Mouse (Mus musculus) yolk sac, embryonic 10.5 days (tissue): ENCODE measurements at regions not wholly inside any gene's neighbourhood (a gene's known extent, or its start where the extent isn't known, plus 50 kb on each side); places are given as distances from the start of the nearest gene placed in this dataset.
A peak's percentile ranks its signal among the peaks of the same experiment; 100 is the strongest.

ENCODE experiments used
- DNase-seq: peaks from one replicate; pipeline ENCODE4 v3.0.0-alpha.2; 2017; ENCODE audit warnings: low spot score

DNA sequence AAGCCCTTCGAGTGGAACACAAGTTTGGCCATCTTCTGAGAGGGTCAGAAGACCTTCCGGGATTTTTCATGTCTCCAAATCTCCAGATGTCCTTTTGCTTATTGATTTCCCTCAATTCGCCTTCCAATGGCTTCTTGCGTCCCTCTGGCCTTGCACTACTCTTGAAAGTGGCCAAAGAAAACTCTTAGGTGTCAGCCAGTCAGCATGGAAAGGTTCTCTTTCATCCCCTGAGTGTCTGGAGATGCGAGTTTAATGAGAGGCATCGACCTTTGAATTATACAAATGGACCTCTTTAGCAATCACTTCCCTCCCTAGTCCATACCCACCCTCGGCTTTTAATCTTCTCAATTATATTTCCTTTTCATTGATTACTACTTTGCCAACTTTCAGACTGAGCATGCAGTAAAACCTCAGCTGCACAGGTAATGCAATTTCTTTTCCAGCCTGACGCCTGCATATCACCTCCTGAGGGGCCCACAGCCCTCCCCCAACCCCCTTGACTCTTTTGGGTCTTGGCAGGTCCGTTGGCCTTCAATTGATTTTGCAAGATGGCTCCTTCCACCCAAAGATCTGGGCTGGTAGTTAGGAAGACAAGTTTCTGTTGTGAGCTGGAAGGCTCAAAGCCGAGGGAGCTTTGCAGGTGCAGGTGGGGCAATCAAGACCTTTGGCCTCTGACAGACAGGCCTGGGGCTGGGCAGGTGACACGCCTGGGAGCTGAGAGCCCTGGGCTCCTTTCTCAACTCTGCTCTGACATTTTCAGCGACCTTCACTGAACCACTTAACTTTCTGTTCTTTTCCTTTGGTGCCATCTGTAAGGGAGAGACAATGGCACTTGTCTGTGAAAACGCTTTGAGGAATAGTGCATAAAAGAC lies 461.8 kb downstream of the Ccdc171 start:
- peak; percentile 61 for DNase-seq

DNA sequence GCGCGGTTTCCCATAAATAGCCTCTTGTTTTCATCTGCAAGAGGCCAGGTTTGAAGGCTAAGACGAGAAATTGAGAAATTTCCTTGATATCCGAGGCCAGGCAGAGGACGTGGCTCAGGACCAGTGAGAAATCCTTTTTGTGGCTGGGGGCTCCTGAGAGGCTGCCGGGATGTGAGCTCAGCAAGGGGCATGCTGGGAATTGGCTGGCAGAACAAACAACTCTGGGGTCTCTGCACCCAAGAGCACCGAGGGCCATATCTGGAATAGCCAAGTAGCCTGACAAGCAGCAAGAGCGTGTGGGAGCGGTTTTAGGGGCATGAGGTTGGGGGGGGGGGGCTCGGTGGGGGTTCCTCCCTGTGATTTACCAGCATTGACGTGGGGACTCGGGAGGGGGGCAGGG lies 462.5 kb downstream of the Ccdc171 start:
- no peak for DNase-seq

DNA sequence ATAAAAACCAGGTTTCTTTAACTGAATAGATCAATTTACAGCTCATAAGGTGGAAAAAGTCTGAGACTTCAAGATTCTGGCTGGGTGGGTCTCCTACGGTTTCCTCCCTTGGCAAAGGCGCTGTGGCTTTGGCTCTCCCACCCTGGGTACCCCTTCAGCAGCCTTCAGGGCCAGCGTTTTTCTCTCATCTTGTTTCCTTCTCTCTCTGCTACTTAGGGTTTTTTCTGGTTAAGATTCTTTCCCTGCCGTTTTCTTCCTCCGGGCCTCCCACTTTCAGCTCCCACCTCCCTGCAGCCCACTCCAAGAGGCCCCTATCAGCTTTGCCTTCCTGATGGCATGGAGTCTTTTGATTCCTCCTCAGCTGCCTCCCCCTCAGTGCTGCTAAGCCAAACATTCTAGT lies 463.0 kb downstream of the Ccdc171 start:
- DNase-seq, result no peak

DNA sequence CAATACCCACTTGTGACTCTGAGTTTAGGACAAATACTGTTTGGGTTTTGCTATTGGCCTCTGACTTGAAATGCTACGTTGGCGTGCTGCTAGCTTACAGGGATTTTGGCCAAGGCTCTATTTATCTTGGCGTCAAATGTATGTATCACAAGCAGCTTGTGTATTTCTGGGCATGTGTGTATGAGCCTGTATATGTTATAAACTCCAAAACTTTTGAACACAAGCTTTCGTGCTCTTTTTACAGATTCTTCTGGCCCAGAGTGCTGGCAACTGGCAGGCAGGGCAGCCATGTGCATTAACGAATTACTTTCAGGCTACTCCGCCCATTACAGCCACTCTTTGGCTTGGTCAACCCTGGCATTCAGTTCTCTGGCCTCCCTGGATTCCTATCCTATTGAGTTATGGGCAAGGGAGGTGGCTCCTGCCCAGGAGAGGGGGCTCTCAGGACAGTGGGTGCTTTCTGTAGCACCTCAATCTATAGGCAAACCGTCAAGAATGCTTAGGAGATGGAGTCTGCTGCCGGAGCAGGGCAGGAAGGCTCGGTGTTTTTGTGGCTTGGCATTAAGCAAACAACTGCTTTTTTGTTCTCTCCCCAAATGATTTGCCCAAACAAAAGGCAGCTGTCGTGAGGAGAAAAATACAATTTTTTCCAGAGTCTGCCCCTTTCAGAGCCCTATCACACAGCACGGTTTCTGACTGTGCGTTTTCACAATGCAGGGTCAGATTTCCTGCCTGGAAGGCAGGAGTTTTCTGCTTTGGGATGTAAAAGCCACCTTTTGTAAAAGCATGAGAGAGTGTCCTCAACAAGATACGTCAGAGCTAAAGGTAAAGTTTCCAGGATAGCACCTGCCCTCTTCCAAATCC lies 465.0 kb downstream of the Ccdc171 start:
- DNase-seq, result no peak

DNA sequence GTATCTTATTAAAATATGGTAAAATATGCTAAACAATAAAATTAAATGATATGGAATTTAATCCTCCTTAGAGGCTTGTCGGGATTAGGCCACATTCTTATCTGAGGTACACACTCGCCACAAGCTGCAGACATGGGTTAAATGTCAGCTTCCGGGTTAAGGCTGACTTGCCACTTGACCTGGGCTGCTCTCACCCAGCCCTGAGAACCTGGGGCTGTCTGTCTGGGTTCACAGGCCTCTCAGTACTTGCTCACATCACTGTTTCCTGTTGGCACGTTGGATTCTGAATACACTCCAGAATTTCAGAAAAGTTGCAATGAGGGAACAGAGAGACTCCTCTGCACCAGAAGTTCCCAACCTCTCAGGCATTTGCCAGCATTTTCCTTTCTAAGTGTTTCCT lies 465.9 kb downstream of the Ccdc171 start:
- peak; percentile 25 for DNase-seq

DNA sequence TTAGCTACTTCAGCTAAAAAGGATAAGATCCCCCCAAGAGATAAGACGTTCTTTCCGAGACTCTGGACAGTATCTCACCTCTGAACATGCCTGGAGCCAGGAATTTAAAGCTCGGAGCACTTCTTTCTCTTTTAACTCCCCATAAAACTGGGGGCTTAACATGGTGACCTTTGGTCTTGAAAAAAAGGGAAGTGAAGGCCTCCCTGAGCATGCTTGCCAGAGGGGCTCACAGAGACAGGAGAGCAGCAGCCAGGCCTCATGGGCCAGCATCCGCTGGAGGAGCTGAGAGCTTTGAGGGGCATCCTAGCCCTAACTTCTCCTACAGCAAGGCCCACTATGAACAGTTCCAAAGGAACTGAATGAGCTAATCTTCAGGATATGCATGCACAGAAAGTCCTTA lies 471.7 kb downstream of the Ccdc171 start:
- DNase-seq, result peak; percentile 71

DNA sequence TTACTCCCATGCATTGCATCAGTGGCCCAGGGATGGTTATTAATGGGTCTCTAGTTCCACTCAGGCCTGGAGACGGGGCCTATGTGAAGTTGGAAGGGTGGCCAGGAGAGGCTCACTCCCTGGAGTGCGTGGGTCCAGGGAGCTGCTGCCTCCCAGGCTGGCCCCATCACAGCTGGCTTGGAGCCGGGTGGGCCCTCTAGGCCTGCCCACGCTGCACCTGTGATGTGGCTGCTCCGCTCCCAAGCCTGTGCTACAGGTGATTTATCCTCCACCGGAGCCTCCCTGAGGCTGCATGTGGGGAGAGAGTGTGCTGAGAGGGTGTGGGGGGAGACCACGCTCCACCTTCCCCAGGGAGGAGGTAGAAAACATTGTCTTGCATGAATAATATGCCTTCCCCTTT lies 476.3 kb downstream of the Ccdc171 start:
- no peak for DNase-seq

DNA sequence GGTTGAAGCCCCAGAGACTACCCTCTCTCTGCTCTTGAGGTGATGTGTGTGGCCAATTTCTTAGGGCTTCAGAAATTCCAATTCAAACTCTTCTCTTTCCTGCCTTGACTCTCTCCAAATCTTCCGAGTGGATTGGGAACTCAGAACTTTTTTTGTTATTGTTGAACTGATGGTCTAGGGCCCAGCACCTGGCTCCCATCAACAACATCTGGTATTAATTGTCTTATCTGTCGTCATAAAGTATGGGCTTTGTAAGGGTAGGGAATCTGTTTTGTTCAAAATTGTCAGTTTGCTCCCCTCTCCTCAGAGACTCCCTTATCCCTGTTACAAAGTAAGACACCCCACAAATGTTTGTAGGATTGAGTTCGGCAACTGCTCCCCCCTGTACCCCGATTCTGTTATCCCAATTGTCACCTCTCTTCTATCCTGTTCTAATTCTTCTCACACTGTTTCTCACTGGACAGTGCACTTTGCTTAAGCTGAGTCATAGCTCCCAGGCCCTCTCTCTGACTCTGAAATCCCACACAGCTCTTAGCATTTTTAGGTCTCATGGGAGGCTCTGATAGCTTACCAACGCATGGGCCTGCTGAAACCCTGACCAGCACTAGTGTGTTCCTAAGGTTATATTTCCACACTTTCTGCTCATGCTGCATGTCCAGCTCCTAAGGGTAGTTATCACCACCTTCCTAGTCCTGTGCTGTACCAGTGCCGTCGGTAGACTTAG lies 478.9 kb downstream of the Ccdc171 start:
- no peak for DNase-seq

DNA sequence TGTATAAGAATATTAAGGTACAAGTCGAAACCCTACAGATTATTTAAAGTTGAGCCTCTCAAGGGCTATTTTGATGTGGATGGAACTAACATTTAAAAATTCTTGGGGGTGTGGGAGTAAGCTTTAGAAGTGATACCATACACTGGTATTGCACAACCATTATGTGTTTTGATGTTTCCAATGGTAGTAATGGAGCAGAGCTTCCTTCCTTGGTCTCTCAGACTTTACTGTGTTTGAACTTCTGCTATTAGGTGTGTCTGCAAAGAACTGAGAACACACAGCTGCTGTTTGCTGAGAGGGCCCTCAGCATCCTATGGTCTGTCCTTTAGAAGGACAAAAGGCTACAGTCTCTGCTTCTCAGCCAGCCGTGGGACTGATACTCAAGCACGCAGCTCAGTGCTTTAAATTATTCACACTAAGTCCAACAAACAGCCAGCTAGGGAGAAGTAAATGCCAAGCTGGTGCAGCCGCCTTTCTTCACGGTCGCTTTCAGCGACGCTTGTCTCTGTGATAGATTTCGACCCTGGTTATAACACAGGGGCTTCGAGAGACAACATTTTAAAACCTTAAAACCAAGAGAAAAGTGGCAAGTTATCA lies 479.5 kb downstream of the Ccdc171 start:
- DNase-seq, result no peak

DNA sequence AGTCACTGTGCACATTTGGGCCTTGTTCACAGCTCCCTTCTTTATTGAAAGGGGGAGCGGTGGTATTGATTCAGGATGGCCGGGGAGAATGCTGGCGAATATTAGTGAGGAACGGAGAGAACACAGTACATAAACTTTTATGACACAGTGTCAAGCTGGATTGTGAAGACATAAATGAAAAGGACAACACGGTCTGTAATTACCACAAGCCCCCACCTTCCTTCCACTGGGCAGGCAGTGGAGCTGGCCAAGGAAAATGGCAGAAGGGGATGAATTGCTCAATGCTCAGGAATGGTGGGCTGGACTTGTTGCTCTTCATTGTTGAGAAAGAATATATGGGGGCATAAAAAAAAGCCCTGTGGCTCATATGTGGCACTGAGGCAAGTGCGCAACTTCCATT lies 486.6 kb downstream of the Ccdc171 start:
- DNase-seq, result no peak

DNA sequence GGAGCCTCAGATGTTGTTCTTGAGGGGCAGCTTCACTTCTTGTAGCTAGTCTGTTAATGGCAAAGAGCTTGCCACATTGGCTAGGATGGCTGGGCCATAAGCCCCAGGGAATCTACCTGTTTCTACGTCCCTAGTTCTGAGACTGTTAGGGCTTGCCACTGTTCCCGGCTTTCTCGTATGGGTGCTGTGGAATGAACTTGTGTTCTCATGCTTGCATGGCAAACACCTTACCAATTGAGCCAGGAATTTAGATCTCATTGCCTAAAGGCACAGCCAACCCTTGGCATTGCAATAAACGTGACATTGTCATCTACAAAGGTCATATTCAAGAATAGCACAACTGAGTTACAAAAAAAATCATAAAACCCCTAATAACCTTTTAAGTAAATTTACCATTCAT lies 489.8 kb downstream of the Ccdc171 start:
- DNase-seq, result no peak

DNA sequence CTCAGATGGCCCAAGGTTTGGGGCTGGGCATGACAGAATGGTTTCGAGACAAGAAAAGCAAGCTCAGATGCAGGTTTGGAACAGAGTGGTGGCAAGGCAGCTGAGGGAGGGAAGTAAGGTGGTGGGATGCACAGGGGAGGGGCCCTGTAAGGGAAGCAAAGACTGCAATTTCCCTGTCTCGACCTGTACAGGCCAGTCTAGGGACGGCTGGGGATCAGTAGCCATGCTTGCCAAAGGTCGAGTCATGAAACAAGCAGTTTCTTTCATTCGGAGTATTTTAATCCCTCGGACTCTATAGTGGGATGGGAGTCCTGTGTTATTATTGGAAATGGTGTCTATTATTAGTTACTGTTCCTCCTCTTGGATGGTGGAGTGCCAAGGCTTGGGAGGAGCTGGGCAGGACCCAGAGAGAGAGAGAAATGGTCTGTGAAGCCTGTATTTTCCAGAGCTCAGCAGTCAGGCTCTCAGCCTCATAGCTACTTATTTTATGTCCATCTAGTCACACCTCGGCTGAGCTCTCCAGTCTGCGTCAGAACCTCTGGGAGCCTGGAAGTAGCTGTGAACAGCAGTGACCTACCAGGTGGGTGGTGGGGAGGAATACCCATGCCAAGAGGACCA lies 490.3 kb downstream of the Ccdc171 start:
- no peak for DNase-seq

DNA sequence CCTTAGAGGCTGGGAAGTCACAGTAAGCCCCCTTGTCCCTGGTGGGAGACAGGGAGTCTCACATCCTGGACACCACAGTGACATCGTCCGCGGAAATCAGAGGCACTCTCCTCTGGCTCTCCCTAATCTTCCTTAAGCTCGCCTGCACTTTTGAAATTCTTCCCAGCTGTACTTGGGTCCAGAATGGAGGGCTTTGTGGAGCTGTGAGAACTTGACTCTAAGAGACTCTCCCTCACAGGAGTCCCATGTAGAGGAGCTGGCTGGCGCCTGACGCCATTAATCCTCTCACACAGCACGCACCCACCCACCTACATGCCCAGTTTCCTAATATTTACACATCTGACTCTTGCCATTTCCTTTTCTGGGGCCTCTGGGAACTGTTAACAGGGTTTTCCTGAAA lies 492.8 kb downstream of the Ccdc171 start:
- DNase-seq, result no peak

DNA sequence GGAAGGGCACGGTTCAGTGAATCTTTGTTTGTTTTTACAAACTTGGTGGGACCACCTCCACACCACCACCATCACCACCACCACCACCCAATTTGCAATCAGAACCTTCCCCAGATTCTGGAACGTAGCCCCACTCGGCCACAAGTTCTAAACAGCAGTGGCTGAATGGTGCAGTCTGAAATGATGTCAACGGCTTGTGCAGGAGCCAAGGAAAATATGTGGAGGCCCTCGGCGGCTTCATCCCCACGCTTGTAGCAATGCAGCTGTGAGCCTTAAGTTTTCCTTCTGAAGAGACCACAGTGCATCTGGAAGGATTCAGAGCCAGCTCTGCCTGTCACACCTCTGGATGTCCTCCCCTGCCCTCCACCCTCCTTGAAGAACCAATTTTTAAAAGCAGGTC lies 493.4 kb downstream of the Ccdc171 start:
- DNase-seq, result no peak

DNA sequence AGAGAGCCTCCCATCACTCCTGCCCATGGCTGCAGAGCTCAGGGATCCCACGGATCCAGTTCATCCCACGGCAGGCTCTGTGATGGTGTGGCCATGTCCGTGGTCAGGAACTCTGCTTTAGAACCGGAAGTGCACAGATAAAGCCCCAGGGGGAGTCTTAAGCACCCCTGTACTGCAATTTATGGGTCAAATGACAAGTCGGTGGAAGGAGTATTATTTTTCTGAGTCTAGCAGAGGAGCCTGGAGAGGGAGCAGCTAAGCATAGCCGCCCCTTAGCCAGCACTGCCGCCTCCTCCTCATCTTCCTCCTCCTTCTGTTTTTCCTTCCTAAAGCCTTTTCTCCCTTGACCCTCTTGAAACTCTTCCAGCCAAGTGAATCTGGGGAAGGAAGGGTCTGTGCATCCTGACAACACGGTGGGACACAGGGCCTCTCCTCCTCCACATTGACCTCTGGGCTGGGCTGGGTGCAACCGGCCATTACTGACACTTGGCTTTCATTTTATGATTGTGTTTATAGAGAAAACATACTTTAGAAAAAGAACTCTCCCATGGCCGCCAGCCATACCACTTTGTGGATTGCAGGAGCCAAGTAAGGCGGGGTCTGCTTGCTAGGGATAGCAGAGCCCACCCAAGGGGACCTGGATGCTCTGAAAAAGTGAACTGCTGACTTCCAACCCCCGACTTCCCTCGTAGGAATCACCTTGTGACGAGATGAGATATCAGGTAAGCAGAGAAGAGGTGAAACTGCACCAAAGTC lies 494.3 kb downstream of the Ccdc171 start:
- DNase-seq, result no peak

DNA sequence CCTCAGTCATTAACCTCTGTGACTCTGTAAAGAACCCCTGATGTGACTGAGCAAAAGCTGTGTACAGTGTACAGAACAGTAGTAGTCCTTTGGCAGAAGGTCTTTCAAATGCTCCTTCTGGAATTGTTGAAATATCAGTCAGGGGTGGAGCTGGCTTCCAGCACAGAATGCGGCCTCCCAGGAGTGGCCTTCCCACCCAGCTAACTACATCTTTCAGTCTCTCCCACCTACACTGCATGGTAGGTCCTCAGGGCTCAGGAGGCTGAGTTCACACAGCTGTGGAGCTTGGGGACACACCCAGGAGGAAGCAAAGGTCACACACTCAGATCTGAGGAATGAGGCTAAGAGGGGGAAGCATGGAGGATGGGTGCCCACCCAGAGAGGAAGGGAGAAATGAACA lies 495.3 kb downstream of the Ccdc171 start:
- DNase-seq, result no peak

DNA sequence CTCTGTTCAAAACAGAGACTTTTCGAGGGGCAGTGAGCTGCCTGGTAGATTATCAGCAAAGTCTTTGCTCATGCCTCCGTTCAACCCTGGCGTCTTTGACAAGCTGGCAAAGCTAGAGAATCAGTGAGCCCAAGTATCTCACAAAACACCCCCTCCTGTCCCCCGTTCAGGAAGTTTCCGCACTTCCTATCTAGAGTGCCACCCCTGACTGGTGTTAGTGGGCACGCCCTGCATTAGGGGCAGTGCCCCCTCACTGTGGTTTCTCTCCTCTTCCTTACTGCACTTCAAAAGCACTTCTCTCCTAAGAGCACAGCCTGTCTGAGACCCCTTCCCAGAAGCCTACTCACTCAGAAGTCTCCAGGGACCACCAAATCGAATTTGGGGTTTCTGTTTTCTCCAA lies 497.0 kb downstream of the Ccdc171 start:
- DNase-seq, result no peak

DNA sequence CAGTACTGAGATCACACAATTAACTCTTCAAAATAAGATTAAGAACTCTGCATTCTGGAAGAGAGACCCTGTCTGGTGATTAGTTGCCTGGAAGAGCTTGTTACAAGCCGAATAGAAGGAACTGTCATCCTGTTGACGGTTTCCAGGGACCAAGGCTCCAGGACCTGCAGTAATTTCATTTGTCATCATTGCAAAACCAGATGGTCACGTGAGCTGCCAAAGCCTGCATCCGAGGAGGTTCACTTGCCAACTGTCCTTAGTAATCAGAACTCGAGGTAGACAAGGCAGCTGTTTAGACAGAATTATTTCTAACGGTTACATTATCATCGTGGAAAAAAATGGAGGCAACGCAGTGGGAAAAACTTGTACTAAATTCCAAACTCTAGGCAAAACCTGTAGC lies 500.8 kb downstream of the Ccdc171 start:
- no peak for DNase-seq

DNA sequence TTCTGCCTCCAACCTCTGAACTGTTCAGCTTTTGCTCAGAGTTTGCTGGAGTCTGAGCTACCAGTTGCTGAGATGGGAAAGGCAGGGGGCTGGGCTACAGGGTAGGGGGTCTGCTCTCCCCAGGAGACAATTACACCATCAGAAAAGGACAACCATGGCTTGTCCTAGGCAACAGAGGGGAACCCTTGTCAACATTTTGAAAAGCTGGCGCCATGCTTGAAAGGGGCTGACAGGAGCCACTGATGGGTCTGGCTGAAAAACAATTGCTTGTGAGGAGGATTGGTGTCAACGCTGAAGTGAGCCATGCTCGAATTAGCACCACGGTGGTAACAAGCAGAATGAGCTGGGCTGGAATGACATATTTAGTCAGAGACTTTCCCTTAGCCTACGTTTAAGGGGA lies 502.8 kb downstream of the Ccdc171 start:
- DNase-seq, result no peak

DNA sequence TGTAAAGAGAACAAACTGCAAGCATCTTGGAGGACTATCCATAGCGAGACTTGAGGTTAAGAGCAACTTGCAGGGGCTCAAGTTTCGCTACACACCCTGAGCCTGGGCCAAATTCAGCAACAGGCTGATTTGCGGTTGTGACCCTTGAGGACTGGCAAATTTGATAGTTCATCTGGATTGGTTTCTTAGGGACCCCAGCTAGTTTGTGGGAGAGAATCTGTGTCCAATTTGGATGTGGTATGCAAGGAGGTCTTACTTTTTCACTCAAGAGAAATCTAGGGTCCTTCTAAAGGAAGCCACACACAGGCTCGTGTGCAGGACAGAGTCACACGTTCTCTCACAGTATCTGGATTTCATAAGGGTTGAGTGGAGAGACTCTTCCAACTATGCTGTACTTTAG lies 505.6 kb downstream of the Ccdc171 start:
- no peak for DNase-seq

DNA sequence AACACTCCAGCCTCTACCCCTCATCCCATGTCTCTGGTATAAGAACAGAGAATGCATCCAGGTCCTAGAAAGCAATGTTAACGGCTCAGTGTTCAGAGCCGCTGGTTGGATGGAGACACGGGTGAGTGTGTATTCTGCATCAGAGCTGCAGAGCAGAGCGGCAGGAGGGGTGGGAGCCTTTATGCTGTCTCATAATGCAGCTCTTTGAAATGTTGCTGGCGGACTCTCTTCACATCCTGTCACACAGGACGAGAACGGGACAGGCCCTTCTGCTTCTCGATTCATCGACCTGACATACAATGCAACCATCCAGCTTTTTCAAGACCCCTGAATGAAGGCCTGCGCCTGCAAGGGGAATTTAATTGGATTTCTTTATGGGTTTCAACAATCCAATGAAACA lies 507.2 kb downstream of the Ccdc171 start:
- no peak for DNase-seq
